Mouse (Mus musculus): ENCODE data around the gene Cdk18.

Gene Cdk18

GRCm38 (mm10) chr1:132113098-132113497, 26.4 kb downstream of the Cdk18 start:
- in situ Hi-C loops (cut with MseI, MboI): no loop called here

- in situ Hi-C loops (cut with MseI, MboI): no loop called here
Observed at GRCm38 (mm10) chr1:132112426-132112825, 27.1 kb downstream of the Cdk18 start.

- in situ Hi-C loops (cut with MseI, MboI): no loop called here
Observed at GRCm38 (mm10) chr1:132111411-132111810, 28.1 kb downstream of the Cdk18 start.

GRCm38 (mm10) chr1:132109368-132109767, 30.1 kb downstream of the Cdk18 start:
- in situ Hi-C loops (cut with MseI, MboI): no loop called here

- in situ Hi-C loops (cut with MseI, MboI): loop anchor here in 1 of 2 experiments (5.0 kb wide), 1 partner anchor 107 kb away; no protein-coding TSS in a partner anchor
Observed at GRCm38 (mm10) chr1:132104353-132104752, 35.1 kb downstream of the Cdk18 start.

- in situ Hi-C loops (cut with MseI, MboI): loop anchor here in 1 of 2 experiments (5.0 kb wide), 1 partner anchor 105 kb away; no protein-coding TSS in a partner anchor
Observed at GRCm38 (mm10) chr1:132101953-132102697, 37.4 kb downstream of the Cdk18 start.

GRCm38 (mm10) chr1:132099775-132100174, 39.7 kb downstream of the Cdk18 start:
- in situ Hi-C loops (cut with MseI, MboI): loop anchor here in 1 of 2 experiments (5.0 kb wide), 1 partner anchor 102 kb away; no protein-coding TSS in a partner anchor

- in situ Hi-C loops (cut with MseI, MboI): no loop called here
Observed at GRCm38 (mm10) chr1:132099016-132099415, 40.5 kb downstream of the Cdk18 start.

- in situ Hi-C loops (cut with MseI, MboI): no loop called here
Observed at GRCm38 (mm10) chr1:132098076-132098475, 41.4 kb downstream of the Cdk18 start.

GRCm38 (mm10) chr1:132095356-132096004, 44.0 kb downstream of the Cdk18 start:
- in situ Hi-C loops (cut with MseI, MboI): no loop called here

GRCm38 (mm10) chr1:132093269-132093668, 46.2 kb downstream of the Cdk18 start:
- in situ Hi-C loops (cut with MseI, MboI): no loop called here

GRCm38 (mm10) chr1:132090266-132090665, 49.2 kb downstream of the Cdk18 start:
- in situ Hi-C loops (cut with MseI, MboI): no loop called here

- in situ Hi-C loops (cut with MseI, MboI): no loop called here
Observed at GRCm38 (mm10) chr1:132089767-132090166, 49.7 kb downstream of the Cdk18 start.

- in situ Hi-C loops (cut with MseI, MboI): no loop called here
Observed at GRCm38 (mm10) chr1:132088181-132088671, 51.3 kb downstream of the Cdk18 start.

- in situ Hi-C loops (cut with MseI, MboI): no loop called here
Observed at GRCm38 (mm10) chr1:132085181-132086049, 54.1 kb downstream of the Cdk18 start.

- in situ Hi-C loops (cut with MseI, MboI): no loop called here
Observed at GRCm38 (mm10) chr1:132078413-132078812, 61.1 kb downstream of the Cdk18 start.

- in situ Hi-C loops (cut with MseI, MboI): no loop called here
Observed at GRCm38 (mm10) chr1:132075576-132075975, 63.9 kb downstream of the Cdk18 start.

GRCm38 (mm10) chr1:132070659-132071058, 68.8 kb downstream of the Cdk18 start:
- in situ Hi-C loops (cut with MseI, MboI): no loop called here

GRCm38 (mm10) chr1:132069436-132069835, 70.0 kb downstream of the Cdk18 start:
- in situ Hi-C loops (cut with MseI, MboI): no loop called here

GRCm38 (mm10) chr1:132067261-132068255, 71.9 kb downstream of the Cdk18 start, which contains the start of gene Mfsd4a:
Gene Mfsd4a (minus strand): TSS chr1:132068062.
- in situ Hi-C loops (cut with MseI, MboI): no loop called here
